Mouse (Mus musculus): ENCODE measurements at regions not wholly inside any gene's neighbourhood (a gene's known extent, or its start where the extent isn't known, plus 50 kb on each side); places are given as distances from the start of the nearest gene placed in this dataset.

- no peak for DNase-seq
These were observed 87.1 kb upstream of the Gm10260 start for GRCm38 (mm10) chr13:97847561-97847960.

- no peak for DNase-seq
These were observed 84.7 kb upstream of the Gm10260 start for GRCm38 (mm10) chr13:97845148-97845547.

GRCm38 (mm10) chr13:97842801-97843200, 82.4 kb upstream of the Gm10260 start:
- DNase-seq, result no peak

- no peak for DNase-seq
These were observed 81.1 kb upstream of the Gm10260 start for GRCm38 (mm10) chr13:97841503-97841902.

GRCm38 (mm10) chr13:97839617-97840308, 79.3 kb upstream of the Gm10260 start:
- DNase-seq, result no peak

- DNase-seq, result no peak
These were observed 77.1 kb upstream of the Gm10260 start for GRCm38 (mm10) chr13:97837443-97838000.

DNA sequence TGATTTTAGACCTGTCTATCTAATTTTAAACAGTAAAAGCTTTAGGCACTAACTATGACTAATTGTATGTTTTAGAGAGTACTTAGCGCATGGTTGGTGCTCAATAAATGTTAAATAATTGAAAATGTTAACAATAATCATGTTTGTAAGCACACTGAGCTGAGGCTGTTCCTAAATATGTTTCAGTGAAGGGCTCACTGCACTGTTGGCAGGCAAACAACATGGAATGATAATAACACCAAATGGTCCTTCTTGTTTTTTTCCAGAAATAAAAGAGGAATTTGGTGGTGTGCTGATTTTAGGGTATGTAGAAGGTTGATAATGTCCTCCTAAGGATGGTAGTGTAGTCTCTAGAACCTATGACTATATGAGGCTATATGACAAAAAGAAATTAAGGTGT, 72.0 kb upstream of the Gm10260 start:
- no peak for DNase-seq

- DNase-seq, result no peak
These were observed 71.4 kb upstream of the Gm10260 start for GRCm38 (mm10) chr13:97831839-97832238.

GRCm38 (mm10) chr13:97829558-97829957, 69.1 kb upstream of the Gm10260 start:
- DNase-seq, result no peak

DNA sequence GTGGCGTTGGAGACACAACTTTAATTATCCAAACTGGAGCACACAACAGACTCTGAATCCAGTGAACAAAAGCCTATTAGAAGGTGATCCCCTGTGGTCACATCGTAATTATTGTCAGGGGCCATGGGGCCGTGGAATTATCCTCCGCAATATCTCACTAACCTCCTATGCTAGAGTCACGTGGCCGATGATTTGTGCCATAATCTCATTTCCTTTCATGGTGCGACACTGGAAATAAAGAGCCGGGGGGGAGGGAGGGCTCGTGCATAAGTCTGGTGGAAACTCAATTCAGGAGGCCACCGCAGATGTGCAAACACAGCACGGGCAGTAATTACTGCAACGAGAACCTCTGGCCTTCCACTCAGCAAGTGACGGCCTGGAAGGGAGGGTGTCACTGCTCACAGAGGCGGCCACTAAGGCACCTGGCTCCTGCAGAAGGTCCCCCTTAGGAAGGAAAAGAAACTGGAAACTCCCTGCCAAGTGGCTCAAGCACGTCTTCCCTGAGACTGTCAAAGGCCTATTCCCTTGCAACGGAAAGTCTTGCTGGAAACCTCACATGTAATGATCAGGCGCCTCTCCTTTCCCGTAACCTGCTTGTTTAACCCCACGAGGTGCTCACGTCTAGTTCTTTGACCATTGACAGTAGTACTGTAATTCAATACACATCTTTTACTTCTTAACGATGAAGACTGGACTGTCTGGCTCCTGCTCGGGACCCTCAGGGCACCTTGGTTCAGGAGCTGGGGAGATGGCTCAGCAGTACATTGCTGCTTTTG, 65.6 kb upstream of the Gm10260 start:
- no peak for DNase-seq

- no peak for DNase-seq
These were observed 64.9 kb upstream of the Gm10260 start for GRCm38 (mm10) chr13:97825361-97825760.

DNA sequence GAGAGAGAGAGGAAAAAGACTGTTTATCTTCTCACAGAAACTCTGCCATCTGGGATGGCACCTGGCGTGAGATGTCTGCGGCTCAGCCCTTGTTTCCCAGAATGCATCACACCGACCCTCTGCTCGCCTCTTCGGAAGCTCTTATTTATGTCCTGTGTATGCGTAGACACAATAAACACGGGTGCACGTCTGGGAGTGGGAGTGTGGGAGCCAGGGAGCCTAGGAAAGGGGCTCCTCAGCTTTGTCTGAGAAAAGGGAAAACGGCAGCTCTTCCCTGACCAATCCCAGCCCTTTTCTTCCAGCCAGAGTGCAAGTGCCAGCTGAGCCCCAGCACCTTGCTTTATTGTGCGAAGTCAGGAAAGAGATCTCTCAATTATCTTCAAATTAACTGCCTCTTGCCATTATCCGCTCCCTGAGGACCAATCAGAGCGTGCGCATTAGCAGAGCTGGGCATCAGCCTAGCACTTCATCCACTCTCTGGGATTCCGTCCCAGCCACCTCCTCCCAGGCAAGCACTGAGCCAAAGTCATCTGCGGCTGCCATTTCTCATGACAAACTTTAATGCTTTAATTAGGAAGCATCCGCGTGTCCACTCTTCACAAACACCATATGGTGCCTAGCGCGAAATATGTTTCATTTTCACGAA, 63.8 kb upstream of the Gm10260 start:
- DNase-seq, result peak; percentile 36 to 49

DNA sequence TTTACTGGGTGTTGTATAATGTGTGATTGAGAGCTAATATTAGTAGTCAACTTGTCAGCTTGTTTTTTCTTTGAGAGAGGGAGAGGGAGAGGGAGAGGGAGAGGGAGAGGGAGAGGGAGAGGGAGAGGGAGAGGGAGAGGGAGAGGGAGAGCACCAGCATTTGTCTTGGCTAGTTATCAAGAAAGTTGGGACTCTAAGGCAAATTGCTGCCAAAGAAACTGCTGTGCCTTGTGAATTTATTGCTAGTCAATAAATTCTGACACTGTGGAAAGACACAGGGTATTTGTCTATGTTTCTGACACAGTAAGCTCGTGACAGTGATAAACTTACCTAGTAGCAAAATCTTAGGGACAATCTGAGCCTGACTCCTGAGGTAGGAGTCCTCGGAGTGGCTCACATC, 61.2 kb upstream of the Gm10260 start:
- DNase-seq, result no peak

DNA sequence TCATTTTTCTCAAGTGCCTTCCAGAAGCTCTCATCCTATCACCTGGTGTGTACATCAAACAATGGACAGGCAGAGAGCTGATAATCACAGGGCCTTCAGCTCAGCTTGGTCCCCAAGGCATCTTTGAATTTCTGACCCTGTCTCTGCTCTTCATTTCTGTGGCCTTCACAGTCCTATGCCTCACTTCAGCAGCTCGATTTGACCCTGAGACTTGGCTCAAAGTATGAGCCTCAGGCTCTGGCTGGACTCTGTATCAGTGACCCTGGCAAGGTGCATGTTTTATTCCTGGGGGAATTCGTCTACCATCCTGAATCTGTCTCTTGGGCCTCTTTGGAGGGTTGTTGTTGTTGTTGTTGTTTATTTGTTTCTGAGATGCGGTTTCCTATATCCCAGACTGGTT, 60.6 kb upstream of the Gm10260 start:
- DNase-seq, result no peak

DNA sequence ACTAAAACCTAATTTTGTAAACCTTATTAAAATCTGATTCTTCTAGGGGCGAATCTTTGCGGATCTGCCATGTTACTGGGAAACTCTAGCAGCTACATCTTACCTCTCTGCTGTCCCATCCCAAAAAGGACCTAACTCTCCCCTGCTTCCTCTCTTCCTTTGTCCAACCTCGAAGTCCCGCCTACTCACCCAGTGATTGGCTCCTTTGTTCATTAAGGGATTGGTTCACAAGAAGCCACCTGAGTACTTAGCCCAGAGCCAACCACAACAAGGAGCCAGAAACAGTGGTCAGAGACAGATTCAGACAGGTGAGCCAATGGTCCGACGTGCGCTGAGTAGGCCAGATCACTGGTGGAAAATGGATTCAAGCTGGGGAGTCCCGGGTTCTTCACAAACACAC, 60.0 kb upstream of the Gm10260 start:
- DNase-seq, result no peak

GRCm38 (mm10) chr13:97819036-97819435, 58.6 kb upstream of the Gm10260 start:
- no peak for DNase-seq

DNA sequence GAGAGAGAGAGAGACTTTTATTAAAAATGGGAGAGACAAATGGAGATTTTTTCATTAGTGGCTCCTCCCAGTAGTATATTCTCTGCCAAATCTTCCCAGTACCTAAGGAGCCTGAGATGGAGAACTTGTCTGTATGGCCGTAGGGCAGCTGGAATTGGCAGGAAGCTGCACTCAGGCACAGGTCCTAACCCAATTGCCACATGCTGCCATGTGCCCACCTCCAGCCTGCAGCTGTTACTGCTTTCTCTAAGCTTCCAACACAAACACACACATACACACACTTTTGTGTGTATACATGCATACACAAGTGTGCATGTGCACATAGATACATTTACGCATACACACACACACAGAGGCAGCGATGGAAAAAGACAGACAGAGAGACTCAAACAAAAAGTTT, 56.5 kb upstream of the Gm10260 start:
- no peak for DNase-seq
